Mouse (Mus musculus) C2C12 (cell line): ENCODE results near the gene Cacna1g.

Experiments used
- CEBPB ChIP-seq: IDR thresholded peaks from one replicate; pipeline ENCODE4 v1.6.1; 2011; ENCODE audit warnings: low read depth, mild to moderate bottlenecking, control low read depth, moderate library complexity
- CTCF ChIP-seq: IDR thresholded peaks from one replicate; pipeline ENCODE4 v1.5.1; 2011; ENCODE audit not compliant: control insufficient read depth, insufficient read depth, insufficient read length
- MAX ChIP-seq: IDR thresholded peaks from one replicate; pipeline ENCODE4 v1.6.1; 2011; ENCODE audit warnings: mild to moderate bottlenecking, control low read depth

GRCm38 (mm10) chr11:94486001-94486400 lies 12.0 kb upstream of the Cacna1g start, which contains the start of gene Spata20:
- TF ChIP-seq CEBPB = no peak
- TF ChIP-seq CTCF = peak; percentile 80
- TF ChIP-seq MAX = no peak
